Comparison of ENCODE assay signal across 11 mouse cellular contexts in the genomic region with DNA sequence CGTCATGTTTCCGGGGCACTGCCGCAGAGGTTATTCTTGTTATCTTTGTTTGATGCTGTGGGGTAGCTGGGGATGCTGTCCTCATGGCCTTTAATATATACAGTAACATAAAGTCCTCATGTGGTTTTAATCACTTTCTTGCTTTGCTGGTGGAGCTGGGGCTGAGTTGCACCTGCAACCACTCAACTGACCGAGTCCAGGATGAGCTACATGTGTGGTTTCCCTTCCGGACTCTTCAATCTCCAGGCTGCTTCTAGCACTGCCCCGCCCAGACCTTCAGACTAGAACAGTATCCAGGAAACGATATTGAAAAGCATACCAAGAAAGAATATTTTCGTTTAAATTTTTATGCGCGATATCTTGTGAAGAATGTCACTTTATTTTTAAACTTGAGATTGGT.
DNase-seq lines count a peak whose midpoint lies in the region; ATAC-seq lines count a peak whose summit lies in the region.
"Had no signal": no experiment of that assay in that cellular context is flagged by ENCODE, and none has a peak within 500 bp of the region (broad histone marks: within the 10 kb centered on the region; RNA-seq: fewer than 3 reads in every experiment).

No protein-coding gene starts in this region.

- no peak overlapping the region for H3K4me2 ChIP-seq in forebrain, embryonic 14.5 days (ENCODE audit: low read length)
- no peak overlapping the region for H3K4me2 ChIP-seq in forebrain, embryonic 11.5 days (ENCODE audit: low read depth, low read length, severe bottlenecking)

- no peaks in the 10 kb centered on the region for H3K4me1 ChIP-seq in forebrain, embryonic 14.5 days (ENCODE audit: control insufficient read depth, insufficient read depth, low read length)
- H3K4me1 ChIP-seq in forebrain, embryonic 11.5 days (replicated peaks; ENCODE audit: control insufficient read depth, insufficient read depth, low read length) = no peaks in the 10 kb centered on the region
- H3K4me1 ChIP-seq in embryonic facial prominence, embryonic 10.5 days = no peaks in the 10 kb centered on the region
- H3K4me1 ChIP-seq: heart, embryonic 10.5 days had no signal

- H3K9me3 ChIP-seq in forebrain, embryonic 14.5 days (replicated peaks; ENCODE audit: control insufficient read depth, low read length) = no peaks in the 10 kb centered on the region
- H3K9me3 ChIP-seq in forebrain, embryonic 11.5 days (ENCODE audit: control insufficient read depth, low read length) = no peaks in the 10 kb centered on the region
- no peaks in the 10 kb centered on the region for H3K9me3 ChIP-seq in embryonic facial prominence, embryonic 10.5 days
- H3K9me3 ChIP-seq: heart, embryonic 10.5 days had no signal

- H3K9ac ChIP-seq in forebrain, embryonic 14.5 days (ENCODE audit: low read length) = no peak overlapping the region
- no peak overlapping the region for H3K9ac ChIP-seq in forebrain, embryonic 11.5 days (ENCODE audit: low read length)
- H3K9ac ChIP-seq: liver, embryonic 14.5 days had no signal

- no peak overlapping the region for H3K27ac ChIP-seq in forebrain, embryonic 14.5 days (ENCODE audit: low read depth, low read length)
- H3K27ac ChIP-seq in forebrain, embryonic 11.5 days (ENCODE audit: low read depth, low read length) = no peak overlapping the region
- H3K27ac ChIP-seq in embryonic facial prominence, embryonic 10.5 days (replicated peaks) = no peak overlapping the region
- H3K27ac ChIP-seq: heart, embryonic 10.5 days; liver, embryonic 14.5 days had no signal

- 89% methylated on average over 10 of the region's 10 CpGs for WGBS in forebrain, embryonic 14.5 days
- 84% methylated on average over 10 of the region's 10 CpGs for WGBS in forebrain, embryonic 11.5 days
- WGBS in embryonic facial prominence, embryonic 10.5 days = 81% methylated on average over 10 of the region's 10 CpGs

- H3K27me3 ChIP-seq in forebrain, embryonic 14.5 days (replicated peaks; ENCODE audit: control insufficient read depth, insufficient read depth, low read length) = no peaks in the 10 kb centered on the region
- no peaks in the 10 kb centered on the region for H3K27me3 ChIP-seq in forebrain, embryonic 11.5 days (ENCODE audit: control insufficient read depth, insufficient read depth, low read length)
- no peaks in the 10 kb centered on the region for H3K27me3 ChIP-seq in embryonic facial prominence, embryonic 10.5 days (replicated peaks; ENCODE audit: low read depth, poor library complexity, severe bottlenecking)

- H3K4me3 ChIP-seq in forebrain, embryonic 14.5 days (ENCODE audit: low read depth, low read length) = no peak overlapping the region
- no peak overlapping the region for H3K4me3 ChIP-seq in forebrain, embryonic 11.5 days (ENCODE audit: low read depth, low read length)
- no peak overlapping the region for H3K4me3 ChIP-seq in embryonic facial prominence, embryonic 10.5 days
- H3K4me3 ChIP-seq: heart, embryonic 10.5 days had no signal

- 0 out of 2 replicates have a peak, but pooled peaks have one; percentile 30 for ATAC-seq in forebrain, embryonic 14.5 days
- ATAC-seq in forebrain, embryonic 11.5 days (replicated peaks; ENCODE audit: low FRiP score) = no peak
- no peak for ATAC-seq in monocyte, adult 5-6 weeks (replicated peaks; ENCODE audit: insufficient number of reproducible peaks, low FRiP score, low TSS enrichment, poor library complexity, severe bottlenecking)
- ATAC-seq: lung, postnatal 0 days had no signal

- no peaks in the 10 kb centered on the region for H3K36me3 ChIP-seq in forebrain, embryonic 14.5 days (ENCODE audit: control insufficient read depth, insufficient read depth, low read length)
- H3K36me3 ChIP-seq in forebrain, embryonic 11.5 days (ENCODE audit: control insufficient read depth, insufficient read depth, low read length) = no peaks in the 10 kb centered on the region
- H3K36me3 ChIP-seq in embryonic facial prominence, embryonic 10.5 days (replicated peaks) = no peaks in the 10 kb centered on the region
- H3K36me3 ChIP-seq: heart, embryonic 10.5 days had no signal

- intact Hi-C loops in left cerebral cortex, postnatal 25 days (cut with DNase I) = loop anchor here (5.0 to 10.0 kb wide), 5 partner anchors 221 to 1808 kb away; no protein-coding TSS in a partner anchor

- DNase-seq in forebrain, embryonic 14.5 days (ENCODE audit: low spot score) = no peak
- no peak for DNase-seq in forebrain, embryonic 11.5 days (ENCODE audit: low spot score)
- DNase-seq in left cerebral cortex, postnatal 25 days (ENCODE audit: low spot score in 2 of 2) = peak; percentile 13 to 17
- no peak for DNase-seq in left cerebral cortex, adult 11 months (ENCODE audit: low spot score)
- DNase-seq in embryonic facial prominence, embryonic 10.5 days (ENCODE audit: low spot score) = peak; percentile 31
- peak; percentile 23 for DNase-seq in forelimb bud, embryonic 11.5 days (ENCODE audit: low read depth, low spot score)
- no peak for DNase-seq in ovary, postnatal 36 days (ENCODE audit: low spot score)

Comparison
In these comparisons a context has a peak if more than half of its experiments do, and no peak if none do; other contexts are left out.
1. DNase-seq: peak in left cerebral cortex, postnatal 25 days (2 of 2), embryonic facial prominence, embryonic 10.5 days (single experiment) and forelimb bud, embryonic 11.5 days (single experiment); none in forebrain, embryonic 14.5 days (single experiment), forebrain, embryonic 11.5 days (single experiment), left cerebral cortex, adult 11 months (single experiment) and ovary, postnatal 36 days (single experiment).